Mouse (Mus musculus): Measurements from ENCODE around the gene Slc29a2. TPM values are rescaled to one million over a fixed set of nuclear protein-coding genes. Genes with fewer than 3 reads are reported as not detected.

Gene Slc29a2
- total RNA-seq, 2 experiments from 2014 or later, result 15.0 to 17.2 TPM

GRCm38 (mm10) chr19:5018191-5018590 is 5.5 kb upstream of the Slc29a2 start:
- intact Hi-C loops (cut with DNase I), result loop anchor here (5.0 kb wide), 2 partner anchors 36 to 54 kb away; no protein-coding TSS in a partner anchor
- no peak for DNase-seq (ENCODE audit: low spot score in 2 of 2)

GRCm38 (mm10) chr19:5021416-5021815 is 2.2 kb upstream of the Slc29a2 start:
- DNase-seq (ENCODE audit: low spot score in 2 of 2), result no peak
- intact Hi-C loops (cut with DNase I), result no loop called here

GRCm38 (mm10) chr19:5026111-5026510 is 2.5 kb downstream of the Slc29a2 start:
- intact Hi-C loops (cut with DNase I), result no loop called here
- DNase-seq (ENCODE audit: low spot score in 2 of 2), result no peak

- intact Hi-C loops (cut with DNase I), result no loop called here
- DNase-seq (ENCODE audit: low spot score in 2 of 2), result no peak
These were observed 9.0 kb downstream of the Slc29a2 start for GRCm38 (mm10) chr19:5032686-5033085.

- intact Hi-C loops (cut with DNase I), result no loop called here
- no peak for DNase-seq (ENCODE audit: low spot score in 2 of 2)
These were observed 12.9 kb downstream of the Slc29a2 start for GRCm38 (mm10) chr19:5036577-5036976.

GRCm38 (mm10) chr19:5037678-5038571 is 14.3 kb downstream of the Slc29a2 start:
- intact Hi-C loops (cut with DNase I), result no loop called here
- DNase-seq (ENCODE audit: low spot score in 2 of 2), result peak; percentile 85

GRCm38 (mm10) chr19:5038709-5039156 is 15.1 kb downstream of the Slc29a2 start, which contains the start of the genes B4gat1 and AC124502.3:
B4gat1 (plus strand) TSS chr19:5038826.
AC124502.3 (plus strand) TSS chr19:5038891.
- DNase-seq (ENCODE audit: low spot score in 2 of 2), result peak; percentile 91
- intact Hi-C loops (cut with DNase I), result no loop called here

GRCm38 (mm10) chr19:5039301-5040114 is 15.8 kb downstream of the Slc29a2 start:
- DNase-seq (ENCODE audit: low spot score in 2 of 2), result peak; percentile 41 to 46
- intact Hi-C loops (cut with DNase I), result no loop called here

- peak; percentile 92 to 94 for DNase-seq (ENCODE audit: low spot score in 2 of 2)
- intact Hi-C loops (cut with DNase I), result no loop called here
These were observed 17.3 kb downstream of the Slc29a2 start, which contains the start of gene Brms1 for GRCm38 (mm10) chr19:5040862-5041523. Brms1 (plus strand) TSS chr19:5041354.

- intact Hi-C loops (cut with DNase I), result no loop called here
- no peak for DNase-seq (ENCODE audit: low spot score in 2 of 2)
These were observed 17.9 kb downstream of the Slc29a2 start for GRCm38 (mm10) chr19:5041588-5041987.

GRCm38 (mm10) chr19:5045531-5045930 is 21.9 kb downstream of the Slc29a2 start:
- DNase-seq (ENCODE audit: low spot score in 2 of 2), result peak in 1 of 2 experiments; percentile 24
- intact Hi-C loops (cut with DNase I), result no loop called here

- intact Hi-C loops (cut with DNase I), result no loop called here
- peak; percentile 80 to 85 for DNase-seq (ENCODE audit: low spot score in 2 of 2)
These were observed 24.7 kb downstream of the Slc29a2 start for GRCm38 (mm10) chr19:5048138-5049056.

GRCm38 (mm10) chr19:5049325-5049724 is 25.7 kb downstream of the Slc29a2 start:
- intact Hi-C loops (cut with DNase I), result no loop called here
- DNase-seq (ENCODE audit: low spot score in 2 of 2), result no peak

GRCm38 (mm10) chr19:5050047-5050905 is 26.6 kb downstream of the Slc29a2 start, which contains the start of gene Rin1:
Rin1 (plus strand) TSS chr19:5050481.
- intact Hi-C loops (cut with DNase I), result no loop called here
- peak; percentile 73 to 79 for DNase-seq (ENCODE audit: low spot score in 2 of 2)

- peak; percentile 47 to 49 for DNase-seq (ENCODE audit: low spot score in 2 of 2)
- intact Hi-C loops (cut with DNase I), result no loop called here
These were observed 27.4 kb downstream of the Slc29a2 start for GRCm38 (mm10) chr19:5051031-5051430.

GRCm38 (mm10) chr19:5051515-5051914 is 27.9 kb downstream of the Slc29a2 start:
- DNase-seq (ENCODE audit: low spot score in 2 of 2), result peak; percentile 17 to 43
- intact Hi-C loops (cut with DNase I), result no loop called here

GRCm38 (mm10) chr19:5052166-5052822 is 28.6 kb downstream of the Slc29a2 start:
- intact Hi-C loops (cut with DNase I), result no loop called here

More at GRCm38 (mm10) chr19:5052166-5052822, 28.6 kb downstream of the Slc29a2 start:
- DNase-seq (ENCODE audit: low spot score in 2 of 2), result peak; percentile 74 to 80

Measured in left cerebral cortex, postnatal 36 days (tissue).